Mouse (Mus musculus): ENCODE data around the gene Rusc2.

Gene Rusc2

GRCm38 (mm10) chr4:43381408-43382154 is at the start of gene Rusc2:
Gene Rusc2, plus strand, starts transcription at chr4:43381979.
- DNase-seq, result peak; percentile 93

GRCm38 (mm10) chr4:43334771-43335170 is 47.0 kb upstream of the Rusc2 start:
- DNase-seq, result no peak

GRCm38 (mm10) chr4:43336176-43336575 is 45.6 kb upstream of the Rusc2 start:
- DNase-seq, result no peak

GRCm38 (mm10) chr4:43340096-43340804 is 41.5 kb upstream of the Rusc2 start:
- no peak for DNase-seq

DNA sequence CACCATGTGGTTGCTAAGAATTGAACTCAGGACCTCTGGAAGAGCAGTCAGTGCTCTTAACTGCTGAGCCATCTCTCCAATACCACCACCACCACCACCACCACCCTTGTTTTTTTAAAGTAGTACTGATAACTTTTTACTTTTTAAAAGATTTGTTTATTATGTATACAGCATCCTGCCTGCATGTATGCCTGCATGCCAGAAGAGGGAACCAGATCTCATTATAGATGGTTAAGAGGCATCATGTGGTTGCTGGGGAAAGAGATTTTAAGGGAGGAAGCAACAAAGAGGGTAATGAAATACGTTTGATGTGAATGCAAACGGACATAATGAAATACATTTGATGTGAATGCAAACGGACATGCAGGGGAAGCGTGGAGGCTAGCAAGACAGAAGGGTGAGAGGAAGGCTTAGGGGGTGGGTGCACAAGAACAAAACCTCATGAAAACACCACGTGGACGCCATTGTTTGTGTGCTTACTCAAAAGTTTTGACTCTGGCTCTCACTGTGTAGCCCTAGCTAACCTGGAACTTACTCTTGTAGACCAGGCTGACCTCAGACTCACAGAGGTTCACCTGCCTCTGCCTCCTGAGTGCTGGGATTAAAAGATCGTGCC is 40.4 kb upstream of the Rusc2 start:
- DNase-seq, result no peak

DNA sequence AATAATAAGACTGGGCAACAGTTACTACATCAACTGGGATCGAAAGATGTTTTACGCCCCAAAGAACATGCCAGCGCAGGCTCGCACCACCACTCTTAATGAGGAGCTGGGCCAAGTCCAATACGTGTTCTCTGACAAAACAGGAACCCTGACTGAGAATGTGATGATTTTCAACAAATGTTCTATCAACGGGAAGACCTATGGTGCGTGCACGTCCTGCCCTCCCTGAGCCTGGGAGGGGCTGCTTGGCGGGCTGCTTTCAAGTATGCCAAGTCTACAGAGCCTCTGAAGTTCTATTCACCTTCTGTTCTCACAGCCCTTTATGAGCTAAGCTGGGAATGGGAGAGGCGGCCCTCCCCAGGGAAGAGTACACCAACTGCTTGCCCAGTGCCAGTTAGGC is 39.3 kb upstream of the Rusc2 start:
- no peak for DNase-seq

DNA sequence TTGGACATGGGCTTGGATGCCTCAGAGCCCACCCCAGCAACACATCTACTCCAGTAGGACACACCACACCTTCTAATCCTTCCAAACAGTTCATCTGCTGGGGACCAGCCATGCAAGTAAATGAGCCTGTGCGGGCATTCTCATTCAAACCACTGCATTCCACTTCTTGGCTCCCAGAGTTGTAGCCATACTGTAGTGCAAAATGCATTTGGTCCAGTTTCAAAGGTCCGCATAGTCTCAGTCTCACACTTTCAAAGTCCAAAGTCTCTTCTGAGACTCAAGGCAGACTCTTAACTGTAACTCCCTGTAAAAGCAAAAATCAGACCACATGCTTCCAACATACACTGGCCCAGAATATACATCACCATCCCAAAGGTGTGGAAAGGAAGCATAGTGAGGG is 36.8 kb upstream of the Rusc2 start:
- no peak for DNase-seq

DNA sequence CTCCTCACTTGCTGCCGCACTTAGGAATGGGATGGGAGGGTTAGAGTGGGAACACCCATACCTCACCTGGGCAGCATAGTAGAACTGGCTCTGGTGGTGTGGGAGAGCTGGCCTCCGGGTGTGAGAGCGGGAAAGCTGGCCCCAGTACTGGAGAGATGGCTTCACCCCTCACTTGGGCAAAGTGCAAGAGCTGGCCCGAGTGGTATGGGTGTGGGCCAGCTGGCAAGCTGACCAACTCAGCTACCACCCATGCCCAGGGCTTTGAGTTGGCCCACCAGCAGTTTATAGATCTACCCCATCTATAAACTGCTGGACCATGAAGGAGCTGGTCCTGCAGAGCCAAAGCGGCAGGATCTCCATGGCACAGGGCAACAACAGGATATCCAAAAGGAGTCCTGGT is 32.6 kb upstream of the Rusc2 start:
- peak; percentile 41 for DNase-seq

GRCm38 (mm10) chr4:43350038-43350560 is 31.7 kb upstream of the Rusc2 start:
- DNase-seq, result no peak

DNA sequence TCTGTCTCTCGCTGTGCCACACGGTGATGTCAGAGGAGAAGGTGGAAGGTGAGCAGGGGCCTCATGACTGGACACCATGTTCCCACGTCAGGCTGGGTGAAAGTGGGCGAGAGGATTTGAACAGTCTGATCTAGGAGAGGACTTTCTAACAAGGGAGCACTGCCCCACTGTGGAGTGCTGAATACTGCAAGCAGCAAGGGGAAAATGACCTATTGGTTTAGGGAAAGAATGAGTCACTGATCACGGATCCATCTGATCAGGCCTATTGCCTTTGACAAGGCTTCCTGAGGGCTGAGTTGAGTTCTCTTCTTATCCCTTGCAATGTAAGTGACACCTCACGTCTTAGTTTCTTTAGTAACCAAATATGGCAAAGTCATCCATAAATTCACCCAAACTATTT is 28.1 kb upstream of the Rusc2 start:
- DNase-seq, result no peak

- DNase-seq, result no peak
Measured at GRCm38 (mm10) chr4:43364914-43365560, 16.7 kb upstream of the Rusc2 start.

GRCm38 (mm10) chr4:43367295-43367694 is 14.5 kb upstream of the Rusc2 start:
- DNase-seq, result no peak

- DNase-seq, result no peak
Measured at GRCm38 (mm10) chr4:43367787-43368186, 14.0 kb upstream of the Rusc2 start.

DNA sequence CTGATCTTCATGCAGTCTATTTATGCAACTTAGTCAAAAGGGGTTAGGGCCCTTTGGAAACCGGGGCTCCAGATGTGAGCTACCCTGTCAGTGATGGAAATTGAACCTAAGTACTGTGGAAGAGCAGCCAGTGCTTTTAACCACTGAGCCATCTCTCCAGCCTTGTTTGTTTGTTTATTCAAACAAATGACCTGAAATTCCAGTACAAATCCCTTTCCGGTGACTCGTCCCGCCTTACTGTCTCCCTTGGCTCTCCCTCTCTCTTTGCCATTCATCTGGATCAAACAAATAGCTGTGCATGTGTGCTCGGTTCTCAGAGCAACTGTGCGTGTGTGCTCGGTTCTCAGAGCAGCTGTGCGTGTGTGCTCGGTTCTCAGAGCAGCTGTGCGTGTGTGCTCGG is 10.4 kb upstream of the Rusc2 start:
- DNase-seq, result no peak

- peak; percentile 61 for DNase-seq
Measured at GRCm38 (mm10) chr4:43372155-43372554, 9.6 kb upstream of the Rusc2 start.

DNA sequence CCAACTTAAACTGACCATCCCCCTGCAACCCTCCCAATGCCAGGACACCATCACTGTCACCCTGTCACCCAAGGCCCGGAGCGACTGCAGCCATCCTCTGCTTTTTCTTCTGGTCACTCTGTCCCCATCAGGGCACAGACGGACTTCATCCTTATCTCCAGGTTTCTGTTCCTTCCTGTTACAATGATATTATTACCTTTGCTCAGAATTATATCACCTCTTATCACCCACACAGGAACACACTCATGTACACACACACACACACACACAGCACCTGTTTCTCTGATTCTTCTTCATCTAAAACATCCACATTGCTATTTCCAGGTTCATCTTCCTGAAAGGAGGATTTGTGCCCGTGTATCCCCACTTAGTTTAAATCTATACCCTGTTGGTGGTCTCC is 7.5 kb upstream of the Rusc2 start:
- DNase-seq, result no peak

DNA sequence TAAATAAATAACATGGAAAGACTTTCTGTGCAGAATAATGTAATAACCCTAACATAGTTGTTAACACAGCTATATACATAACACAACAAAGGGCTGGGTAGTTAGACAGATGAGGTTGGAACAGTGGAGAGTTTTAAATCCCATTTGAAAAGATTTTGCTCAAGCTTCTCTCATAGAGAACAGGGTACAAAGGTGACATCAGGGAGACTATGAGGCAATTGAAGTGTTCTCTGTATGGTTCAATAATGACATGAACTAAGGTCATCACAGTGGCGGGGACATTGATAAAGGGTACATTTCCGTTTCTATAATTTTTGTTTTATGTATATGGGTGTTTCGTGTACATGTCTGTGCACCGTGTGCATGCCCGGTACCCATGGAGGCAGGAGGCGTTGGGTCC is 2.2 kb upstream of the Rusc2 start:
- no peak for DNase-seq

DNA sequence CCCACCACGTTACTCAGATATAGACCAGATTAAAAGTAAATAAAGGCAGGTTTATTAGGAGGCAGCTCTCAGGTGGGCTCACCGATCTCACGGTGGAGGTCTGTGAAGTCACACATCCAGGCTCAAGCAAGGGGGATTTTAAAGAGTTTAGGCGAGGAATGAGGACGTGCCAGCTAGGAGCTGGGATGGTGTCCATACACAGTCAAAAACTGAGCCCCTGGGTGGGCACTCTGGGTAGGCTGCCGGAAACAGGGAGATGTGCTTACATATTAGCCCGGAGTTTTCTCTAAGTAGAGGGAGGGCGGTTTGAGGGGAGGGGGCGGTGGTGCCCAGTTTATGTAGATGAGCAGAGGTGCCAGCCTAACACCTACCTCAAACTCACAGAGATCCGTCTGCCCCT is 828 bp upstream of the Rusc2 start:
- no peak for DNase-seq

- DNase-seq, result peak; percentile 44
Measured at GRCm38 (mm10) chr4:43382155-43383020, 609 bp downstream of the Rusc2 start.

GRCm38 (mm10) chr4:43383246-43384082 is 1.7 kb downstream of the Rusc2 start:
- peak; percentile 44 for DNase-seq

- DNase-seq, result no peak
Measured at GRCm38 (mm10) chr4:43384083-43384460, 2.3 kb downstream of the Rusc2 start.
